Mouse (Mus musculus): ENCODE measurements around the gene Pcdh9. TPM values are rescaled to one million over a fixed set of nuclear protein-coding genes. Genes with fewer than 3 reads are reported as not detected.

Gene Pcdh9
- total and polyA plus RNA-seq, 3 experiments: 0.22 TPM; not detected in 2

- no peaks in the 10 kb centered on the region for H3K27me3 ChIP-seq (ENCODE audit: insufficient read depth, low read length)
- no peak for TF ChIP-seq POLR2AphosphoS5 (IDR thresholded peaks at IDR 0.05; ENCODE audit: insufficient replicate concordance, low read depth, low read length)
- no peak for TF ChIP-seq TAL1 (conservative IDR thresholded peaks at IDR 0.05; ENCODE audit: low read depth, low read length)
- TF ChIP-seq GATA1 (IDR thresholded peaks at IDR 0.05; ENCODE audit: borderline replicate concordance, low read length): no peak
- TF ChIP-seq CTCF (IDR thresholded peaks at IDR 0.05; ENCODE audit: low read depth, low read length): no peak
- TF ChIP-seq GATA2 (IDR thresholded peaks at IDR 0.05; ENCODE audit: borderline replicate concordance, low read depth, low read length): no peak
- no peaks in the 10 kb centered on the region for H3K4me1 ChIP-seq (ENCODE audit: insufficient read depth, low read depth, low read length)
- no peak for ATAC-seq (ENCODE audit: extremely low read depth, insufficient number of reproducible peaks, low FRiP score, poor library complexity, severe bottlenecking)
- no peak for DNase-seq (ENCODE audit: low spot score)
- H3K4me3 ChIP-seq (ENCODE audit: low read depth, low read length): no peak overlapping the region
- H3K36me3 ChIP-seq (replicated peaks): no peaks in the 10 kb centered on the region
- H3K9me3 ChIP-seq (replicated peaks): peaks cover 15% of the 10 kb centered on the region
These were observed 831.7 kb downstream of the Pcdh9 start for GRCm38 (mm10) chr14:93058799-93059198.

GRCm38 (mm10) chr14:93055997-93056396 is 834.5 kb downstream of the Pcdh9 start:
- ATAC-seq (ENCODE audit: extremely low read depth, insufficient number of reproducible peaks, low FRiP score, poor library complexity, severe bottlenecking) (no peak), DNase-seq (ENCODE audit: low spot score) (no peak)
- TF ChIP-seq GATA2 (IDR thresholded peaks at IDR 0.05; ENCODE audit: borderline replicate concordance, low read depth, low read length): no peak
- Histone ChIP-seq H3K4me3 (ENCODE audit: low read depth, low read length) (no peak overlapping the region), H3K27me3 (ENCODE audit: insufficient read depth, low read length) (no peaks in the 10 kb centered on the region), H3K36me3 (replicated peaks) (no peaks in the 10 kb centered on the region), H3K4me1 (ENCODE audit: insufficient read depth, low read depth, low read length) (no peaks in the 10 kb centered on the region), H3K9me3 (replicated peaks) (peaks cover 20% of the 10 kb centered on the region)

DNA sequence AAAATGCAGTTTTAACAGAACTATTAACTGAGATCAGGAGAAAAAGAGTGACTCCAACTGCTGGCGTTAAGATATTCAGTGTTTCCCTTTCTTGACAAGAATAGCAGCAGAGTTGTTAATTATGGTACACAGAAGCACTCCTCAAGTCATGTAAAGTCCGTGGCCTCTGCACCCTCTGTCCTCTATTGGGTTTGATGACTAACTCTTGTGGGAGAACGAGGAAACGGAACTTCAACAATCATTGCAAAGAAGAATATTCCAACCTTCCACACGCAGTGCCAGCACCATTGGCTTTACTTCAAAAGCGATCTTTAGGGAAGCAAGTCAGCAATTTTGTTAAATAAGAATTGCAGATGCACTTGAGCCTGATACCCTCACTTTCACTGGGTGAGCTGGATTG is 849.9 kb downstream of the Pcdh9 start:
- DNase-seq (ENCODE audit: low spot score): no peak
- Histone ChIP-seq H3K4me1 (ENCODE audit: insufficient read depth, low read depth, low read length) (no peaks in the 10 kb centered on the region), H3K36me3 (replicated peaks) (no peaks in the 10 kb centered on the region), H3K27me3 (ENCODE audit: insufficient read depth, low read length) (no peaks in the 10 kb centered on the region), H3K4me3 (ENCODE audit: low read depth, low read length) (no peak overlapping the region), H3K9me3 (replicated peaks) (peaks cover 8% of the 10 kb centered on the region)
- ATAC-seq (ENCODE audit: extremely low read depth, insufficient number of reproducible peaks, low FRiP score, poor library complexity, severe bottlenecking): no peak
- no peak for TF ChIP-seq GATA1 (IDR thresholded peaks at IDR 0.05; ENCODE audit: borderline replicate concordance, low read length)
- no peak for TF ChIP-seq POLR2AphosphoS5 (IDR thresholded peaks at IDR 0.05; ENCODE audit: insufficient replicate concordance, low read depth, low read length)
- TF ChIP-seq GATA2 (IDR thresholded peaks at IDR 0.05; ENCODE audit: borderline replicate concordance, low read depth, low read length): no peak
- no peak for TF ChIP-seq CTCF (IDR thresholded peaks at IDR 0.05; ENCODE audit: low read depth, low read length)
- TF ChIP-seq TAL1 (conservative IDR thresholded peaks at IDR 0.05; ENCODE audit: low read depth, low read length): no peak

DNA sequence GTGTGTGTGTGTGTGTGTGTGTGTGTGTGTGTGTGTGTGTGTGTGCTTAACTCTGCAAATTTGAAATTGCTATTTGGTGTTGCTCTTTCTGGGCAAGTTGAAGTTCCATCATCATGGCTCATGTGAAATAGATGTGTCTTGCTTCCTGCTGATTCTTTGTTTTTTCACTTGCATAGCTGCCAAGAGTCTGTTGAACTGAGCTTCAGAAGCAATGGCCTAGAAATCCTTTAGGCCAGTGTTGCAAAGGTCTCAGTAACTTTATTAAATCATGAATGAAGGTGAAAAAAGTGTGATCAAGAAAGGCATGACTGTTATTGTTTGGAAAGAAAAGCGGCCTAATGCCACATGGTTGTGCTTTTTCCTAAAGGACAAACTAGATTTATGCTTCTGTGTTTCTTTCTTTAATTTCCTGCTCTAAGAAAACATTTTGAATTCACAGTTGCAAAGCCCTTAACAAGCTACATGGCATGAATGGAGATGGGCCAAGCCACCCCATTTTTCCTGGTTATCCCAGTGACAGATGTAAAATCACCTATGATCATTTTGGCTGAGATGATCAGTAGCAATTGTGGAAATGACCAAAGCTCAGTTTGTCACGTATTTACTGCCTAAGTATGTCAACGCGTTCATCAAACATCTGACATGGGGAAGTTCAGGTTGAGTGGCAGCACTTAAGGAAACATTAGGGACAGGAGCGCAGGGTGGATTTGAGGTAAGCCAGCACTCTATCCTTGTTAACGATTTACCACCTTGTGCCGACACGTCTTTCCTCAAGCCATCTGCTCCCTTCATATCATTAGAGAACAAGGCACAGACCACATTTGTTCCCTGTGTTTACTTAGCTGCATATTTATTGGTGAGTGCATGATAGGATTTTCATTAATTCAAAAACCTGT is 850.9 kb downstream of the Pcdh9 start:
- no peak for TF ChIP-seq GATA1 (IDR thresholded peaks at IDR 0.05; ENCODE audit: borderline replicate concordance, low read length)
- TF ChIP-seq POLR2AphosphoS5 (IDR thresholded peaks at IDR 0.05; ENCODE audit: insufficient replicate concordance, low read depth, low read length): no peak
- TF ChIP-seq TAL1 (conservative IDR thresholded peaks at IDR 0.05; ENCODE audit: low read depth, low read length): no peak
- TF ChIP-seq CTCF (IDR thresholded peaks at IDR 0.05; ENCODE audit: low read depth, low read length): no peak
- TF ChIP-seq GATA2 (IDR thresholded peaks at IDR 0.05; ENCODE audit: borderline replicate concordance, low read depth, low read length): no peak
- Histone ChIP-seq H3K27me3 (ENCODE audit: insufficient read depth, low read length) (no peaks in the 10 kb centered on the region), H3K4me3 (ENCODE audit: low read depth, low read length) (no peak overlapping the region), H3K9me3 (replicated peaks) (peaks cover 8% of the 10 kb centered on the region), H3K4me1 (ENCODE audit: insufficient read depth, low read depth, low read length) (no peaks in the 10 kb centered on the region), H3K36me3 (replicated peaks) (no peaks in the 10 kb centered on the region)
- ATAC-seq (ENCODE audit: extremely low read depth, insufficient number of reproducible peaks, low FRiP score, poor library complexity, severe bottlenecking) (no peak), DNase-seq (ENCODE audit: low spot score) (no peak)

GRCm38 (mm10) chr14:93009147-93010064 is 881.1 kb downstream of the Pcdh9 start:
- no peaks in the 10 kb centered on the region for H3K4me1 ChIP-seq (ENCODE audit: insufficient read depth, low read depth, low read length)
- H3K27me3 ChIP-seq (ENCODE audit: insufficient read depth, low read length): no peaks in the 10 kb centered on the region
- TF ChIP-seq GATA1 (IDR thresholded peaks at IDR 0.05; ENCODE audit: borderline replicate concordance, low read length) (no peak), TAL1 (conservative IDR thresholded peaks at IDR 0.05; ENCODE audit: low read depth, low read length) (no peak), CTCF (IDR thresholded peaks at IDR 0.05; ENCODE audit: low read depth, low read length) (no peak), POLR2AphosphoS5 (IDR thresholded peaks at IDR 0.05; ENCODE audit: insufficient replicate concordance, low read depth, low read length) (no peak), GATA2 (IDR thresholded peaks at IDR 0.05; ENCODE audit: borderline replicate concordance, low read depth, low read length) (no peak)
- H3K36me3 ChIP-seq (replicated peaks): no peaks in the 10 kb centered on the region
- ATAC-seq (ENCODE audit: extremely low read depth, insufficient number of reproducible peaks, low FRiP score, poor library complexity, severe bottlenecking) (no peak), DNase-seq (ENCODE audit: low spot score) (no peak)
- no peak overlapping the region for H3K4me3 ChIP-seq (ENCODE audit: low read depth, low read length)
- H3K9me3 ChIP-seq (replicated peaks): peaks cover 12% of the 10 kb centered on the region

Data from G1E (cell line).